Mouse (Mus musculus): Measurements from ENCODE around the gene Chd9.
A peak's percentile ranks its signal among the peaks of the same experiment; 100 is the strongest.
"Not testable (repeated sequence)": the region's sequence is repeated elsewhere in the genome, so short reads cannot be mapped to it uniquely, and the experiment has no call there.

Chd9 gene

DNA sequence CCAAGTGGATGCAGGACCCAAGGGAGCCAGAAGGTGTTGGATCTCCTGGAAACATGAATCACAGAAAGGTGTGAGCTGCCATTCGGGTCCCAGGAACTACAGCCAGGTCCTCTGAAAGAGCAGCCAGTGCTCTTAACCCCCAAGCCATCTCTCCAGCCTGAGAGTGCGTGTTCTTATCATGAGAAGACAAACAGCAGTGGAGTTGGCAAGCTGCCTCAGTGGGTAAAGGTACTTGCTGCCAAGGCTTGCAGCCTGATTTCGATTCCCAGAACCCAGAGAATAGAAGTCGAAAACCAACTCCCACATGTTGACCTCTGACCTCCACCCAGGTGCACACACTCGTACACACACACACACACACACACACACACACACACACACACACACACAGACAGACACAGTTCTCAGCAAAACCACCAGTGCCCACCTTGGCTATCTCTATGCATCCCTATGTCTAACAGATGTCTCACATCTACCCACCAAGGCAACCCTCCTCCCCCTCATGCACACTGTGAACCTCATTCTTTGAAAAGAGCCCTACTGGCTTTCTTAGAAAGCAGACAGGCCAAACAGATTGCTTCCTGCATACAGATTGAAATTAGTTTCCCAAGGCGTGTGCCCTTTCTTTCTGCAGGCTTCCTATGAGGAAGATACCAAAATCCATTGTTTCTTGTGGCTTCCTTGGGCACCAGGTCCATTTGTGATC, 43.4 kb downstream of the Chd9 start:
- DNase-seq: no peak

DNA sequence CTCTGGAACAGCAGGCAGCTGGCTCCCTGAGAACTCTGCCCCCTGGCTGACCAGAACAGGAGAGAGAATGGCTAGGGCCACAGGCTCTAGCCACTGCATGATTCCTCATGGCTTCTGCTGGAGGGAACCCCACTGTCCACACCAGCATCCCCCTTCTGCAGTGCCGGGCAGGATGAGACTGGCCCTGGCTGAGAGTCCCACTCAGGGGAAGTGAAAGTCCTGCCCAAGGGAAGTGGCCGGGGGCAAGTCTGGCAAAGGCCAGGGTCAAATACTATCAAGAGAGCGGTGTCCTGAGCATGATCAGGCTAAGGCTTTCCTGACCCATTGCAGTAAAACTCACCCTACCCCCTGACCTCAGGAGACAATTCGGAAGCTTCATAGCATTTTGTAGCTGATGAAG, 44.9 kb downstream of the Chd9 start:
- no peak for DNase-seq

DNA sequence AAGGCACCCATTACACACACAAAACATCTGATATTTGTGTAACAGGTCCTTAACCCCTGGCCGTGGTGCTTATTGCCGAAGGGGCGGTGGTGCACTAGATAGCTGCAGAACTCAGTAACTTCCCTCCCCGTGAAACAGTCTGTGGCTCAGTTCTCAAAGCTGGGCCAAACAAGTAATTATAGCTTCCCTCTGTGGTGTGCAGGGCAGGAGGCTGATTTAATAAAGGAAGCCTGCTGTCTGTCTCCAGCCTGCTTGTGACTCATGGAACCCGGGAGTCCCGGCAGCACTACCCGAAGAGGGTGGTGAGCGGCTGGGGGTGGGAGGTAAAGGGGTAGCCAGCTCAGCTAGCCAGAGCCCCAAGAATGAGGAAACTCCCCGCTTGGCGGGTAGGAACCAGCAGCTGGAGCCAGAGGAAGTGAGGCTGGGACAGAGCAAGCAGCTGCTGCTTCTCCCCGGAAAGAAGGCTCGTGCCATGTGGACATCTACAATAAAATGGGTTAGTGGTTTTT, 48.1 kb downstream of the Chd9 start:
- DNase-seq: peak; percentile 38

DNA sequence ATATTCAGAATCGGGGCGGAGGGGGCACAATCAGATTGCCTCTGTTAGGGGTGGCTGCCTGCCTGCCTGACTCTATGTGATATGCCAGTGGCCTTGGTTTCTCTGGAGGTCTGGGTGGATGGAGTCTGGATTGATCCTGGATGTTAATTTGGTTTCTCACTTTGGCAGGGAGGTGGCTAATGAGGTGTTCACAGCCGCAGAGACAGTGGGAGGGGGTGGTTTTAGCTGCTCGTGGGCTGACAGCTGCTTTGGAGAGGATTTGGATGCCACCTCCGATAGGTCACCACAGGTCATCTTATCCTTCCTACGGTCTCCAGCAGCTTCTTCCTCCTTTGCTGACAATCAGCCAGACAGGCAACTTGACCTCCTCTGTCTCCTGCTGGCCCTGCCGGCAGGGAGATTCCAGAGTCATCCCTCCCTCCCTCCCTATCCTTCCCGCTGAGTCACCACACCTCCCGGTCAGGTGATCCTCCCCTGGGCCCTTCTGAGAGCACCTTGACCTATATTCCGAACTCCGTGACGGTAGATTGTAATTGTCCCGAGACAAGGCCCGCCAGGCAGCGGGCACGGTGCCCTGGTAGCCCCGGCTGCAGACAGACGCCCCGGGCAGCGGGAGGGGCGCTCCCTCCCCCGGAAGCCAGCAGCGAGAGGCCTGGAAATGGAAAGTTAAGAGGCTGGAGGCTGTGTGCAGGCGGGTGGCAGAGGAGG, 48.7 kb downstream of the Chd9 start:
- DNase-seq: peak; percentile 74

DNA sequence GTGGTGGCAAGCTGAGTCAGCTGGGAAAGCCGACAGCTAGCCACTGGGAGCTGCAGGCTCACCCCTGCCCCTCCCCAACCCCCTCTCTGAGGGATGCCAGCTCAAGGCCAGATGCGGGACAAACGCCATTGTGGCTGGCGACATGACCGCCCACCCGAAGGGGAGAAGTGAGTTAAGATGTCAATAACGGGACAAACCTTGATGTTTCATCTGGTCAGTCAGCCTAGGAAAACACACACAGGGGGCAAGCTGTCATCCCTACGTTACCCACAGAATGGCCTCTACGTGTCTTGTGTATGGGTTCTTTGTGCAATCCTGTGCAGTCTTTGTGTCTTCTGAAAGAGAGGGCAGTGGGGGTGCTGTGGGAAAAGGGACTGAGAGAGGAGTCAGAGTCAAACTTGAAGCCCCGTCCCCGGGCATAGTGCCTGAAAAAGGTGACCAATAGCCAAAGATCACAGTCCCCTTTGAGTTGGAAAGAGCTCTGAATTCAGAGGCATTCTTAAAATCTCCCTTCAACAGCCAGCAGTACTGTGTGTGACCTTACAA, 49.4 kb downstream of the Chd9 start:
- peak; percentile 30 for DNase-seq

DNA sequence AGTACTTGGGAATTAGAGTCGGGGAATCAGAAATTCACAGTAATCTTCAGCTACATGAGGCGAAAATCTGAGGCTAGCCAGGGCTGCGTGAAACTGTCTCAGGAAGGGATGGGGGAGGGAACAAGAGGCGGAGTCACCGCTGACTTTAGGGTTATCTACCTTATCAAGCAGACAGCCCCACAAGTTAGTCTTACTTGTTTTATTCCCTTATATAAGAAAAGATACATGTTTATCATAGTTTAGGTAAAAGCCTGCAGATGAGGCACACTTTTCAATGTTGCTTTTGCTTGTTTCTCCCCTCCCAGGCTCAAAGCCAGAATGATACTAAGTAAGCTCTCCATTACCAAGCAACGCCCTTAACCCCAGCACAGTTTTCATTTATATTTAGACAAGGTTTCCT, 50.4 kb downstream of the Chd9 start:
- peak; percentile 28 for DNase-seq

DNA sequence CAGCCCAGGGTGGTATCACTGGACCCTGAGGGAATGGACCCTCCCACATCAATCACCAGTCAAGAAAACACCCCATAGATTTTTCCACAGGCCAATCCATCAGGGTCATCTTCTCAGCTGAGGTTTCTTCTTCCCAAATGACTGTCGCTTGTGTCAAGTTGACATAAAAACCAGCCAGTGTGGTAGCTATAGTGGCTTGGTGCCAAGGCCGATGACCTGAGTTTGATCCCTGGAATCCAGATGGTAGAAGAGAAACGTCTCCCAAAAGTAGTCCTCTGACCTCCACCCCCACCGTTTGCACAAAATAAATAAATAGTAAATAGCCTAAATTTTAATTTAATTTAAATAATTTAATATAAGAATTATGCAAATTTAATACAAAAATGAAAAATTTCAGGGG, 51.9 kb downstream of the Chd9 start:
- no peak for DNase-seq

DNA sequence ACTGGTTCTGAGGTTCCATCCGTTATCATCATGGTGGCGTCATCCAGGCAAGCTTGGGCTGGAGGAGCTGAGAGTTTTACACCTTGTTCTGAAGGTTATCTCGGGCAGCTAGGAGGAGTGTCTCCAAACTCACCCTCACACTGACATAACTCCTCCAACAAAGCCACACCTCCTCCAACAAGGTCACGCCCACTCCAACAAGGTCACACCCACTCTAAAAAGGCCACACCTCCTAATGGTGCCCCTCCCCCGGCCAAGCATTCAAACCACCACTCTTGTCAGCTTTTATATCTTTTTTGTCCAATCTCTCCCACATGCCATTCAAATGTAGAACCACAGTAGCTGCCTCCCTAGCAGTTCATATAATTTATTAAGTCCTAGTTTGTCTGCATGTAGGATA, 53.0 kb downstream of the Chd9 start:
- no peak for DNase-seq

DNA sequence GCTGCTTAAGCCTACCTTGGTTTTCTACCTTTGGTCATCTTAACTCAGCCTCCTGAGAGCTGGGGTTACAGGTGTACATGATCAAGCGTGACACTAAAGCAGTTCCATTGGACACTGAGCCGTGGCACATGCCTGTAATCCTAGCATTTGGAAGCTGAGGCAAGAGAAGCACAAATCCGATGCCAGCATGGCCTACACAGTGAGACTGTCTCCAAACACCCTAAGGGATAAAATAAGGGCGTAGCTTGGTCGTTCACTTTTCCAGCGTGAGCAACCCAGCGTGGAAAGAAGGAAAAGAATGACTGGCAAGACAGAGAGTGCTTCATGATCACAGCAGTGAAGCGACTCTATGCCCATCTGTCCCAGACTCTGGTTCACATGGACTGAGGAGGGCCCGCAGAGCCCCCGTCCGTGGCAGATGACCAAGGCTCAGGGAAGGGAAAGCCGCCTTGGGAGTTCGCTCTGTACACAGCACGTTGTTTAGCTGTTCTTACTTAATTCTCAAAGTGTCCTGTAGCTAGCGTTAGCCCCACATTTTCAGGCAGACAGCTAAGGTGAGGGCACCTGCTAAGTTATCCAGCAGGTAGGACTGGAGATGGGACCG, 54.0 kb downstream of the Chd9 start:
- no peak for DNase-seq

DNA sequence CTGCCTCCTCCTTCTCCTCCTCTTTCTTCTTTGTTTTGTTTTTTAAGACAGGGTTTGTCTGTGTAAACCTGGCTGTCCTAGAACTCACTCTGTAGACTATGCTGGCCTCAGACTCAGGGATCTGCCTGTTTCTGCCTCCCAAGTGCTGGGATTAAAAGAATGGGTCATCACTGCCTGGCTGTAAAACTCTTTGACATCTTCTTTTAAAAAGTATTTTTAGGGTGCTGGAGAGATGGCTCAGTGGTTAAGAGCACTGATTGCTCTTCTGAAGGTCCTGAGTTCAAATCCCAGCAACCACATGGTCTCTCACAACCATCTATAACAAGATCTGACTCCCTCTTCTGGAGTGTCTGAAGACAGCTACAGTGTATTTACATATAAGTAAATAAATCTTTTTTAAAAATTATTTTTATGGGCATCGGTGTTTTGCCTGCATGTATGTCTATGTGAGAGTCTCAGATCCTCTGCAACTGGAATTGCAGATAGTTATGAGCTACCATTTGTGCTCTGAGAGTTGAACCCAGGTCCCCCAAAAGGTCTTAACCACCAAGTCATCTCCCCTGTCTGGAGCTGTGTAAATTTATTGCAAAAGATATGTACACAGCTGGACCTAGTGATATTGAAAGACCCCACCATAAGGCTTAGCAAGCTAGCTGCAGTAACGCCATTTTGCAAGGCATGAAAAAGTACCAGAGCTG, 57.7 kb downstream of the Chd9 start:
- no peak for DNase-seq

DNA sequence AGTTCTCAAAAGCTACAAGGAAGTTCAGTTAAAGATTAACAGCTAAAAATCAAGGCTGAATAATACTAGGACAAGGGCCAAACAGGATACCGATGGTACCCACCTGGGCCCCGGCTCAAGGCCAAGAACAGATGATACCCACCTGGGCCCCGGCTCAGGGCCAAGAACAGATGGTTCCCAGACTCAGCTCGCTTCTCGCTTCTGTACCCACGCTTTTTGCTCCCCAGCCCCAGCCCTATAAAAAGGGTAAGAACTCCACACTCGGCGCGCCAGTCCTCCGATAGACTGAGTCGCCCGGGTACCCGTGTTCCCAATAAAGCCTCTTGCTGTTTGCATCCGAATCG, 58.2 kb downstream of the Chd9 start:
- DNase-seq: not testable (repeated sequence)

DNA sequence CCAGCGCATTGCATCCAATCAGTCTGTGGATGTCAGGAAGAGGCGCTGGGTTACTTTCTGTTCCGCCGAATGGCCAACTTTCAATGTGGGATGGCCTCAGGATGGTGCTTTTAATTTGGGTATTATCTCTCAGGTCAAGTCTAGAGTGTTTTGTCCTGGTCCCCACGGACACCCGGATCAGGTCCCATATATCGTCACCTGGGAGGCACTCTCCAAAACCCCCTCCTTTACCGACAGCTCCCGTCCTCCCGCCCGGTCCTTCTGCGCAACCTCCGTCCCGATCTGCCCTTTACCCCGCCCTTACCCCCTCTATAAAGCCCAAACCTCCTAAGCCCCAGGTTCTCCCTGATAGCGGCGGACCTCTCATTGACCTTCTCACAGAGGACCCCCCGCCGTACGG, 59.2 kb downstream of the Chd9 start:
- not testable (repeated sequence) for DNase-seq

DNA sequence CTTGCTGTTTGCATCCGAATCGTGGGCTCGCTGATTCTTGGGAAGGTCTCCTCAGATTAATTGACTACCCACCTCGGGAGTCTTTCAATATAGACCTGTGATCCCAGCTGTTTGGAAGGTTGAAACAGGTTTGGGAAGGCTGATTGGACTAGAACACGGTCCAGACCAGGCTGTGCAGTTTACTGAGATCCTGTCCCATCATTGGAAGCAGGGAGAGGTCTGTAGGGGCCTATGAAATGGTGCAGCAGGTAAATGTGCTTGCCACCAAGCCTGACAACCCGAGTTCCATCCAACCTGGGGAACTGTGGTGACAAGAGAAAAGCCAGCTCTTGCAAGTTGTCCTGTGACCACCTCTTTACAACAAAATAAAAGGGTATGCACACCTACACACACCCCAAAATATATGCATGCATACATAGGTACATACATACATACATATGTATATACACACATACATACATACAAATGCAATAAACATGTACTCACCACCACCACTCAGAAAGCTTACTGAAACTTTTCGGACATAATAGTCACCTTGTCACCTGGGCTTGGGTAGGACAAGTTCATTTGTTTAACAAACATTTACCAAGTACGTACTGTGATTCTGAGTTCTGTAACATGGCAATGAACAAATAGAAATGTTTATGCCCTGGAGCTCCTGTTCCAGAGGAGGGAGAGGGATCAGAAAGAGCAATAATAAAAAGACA, 63.9 kb downstream of the Chd9 start:
- no peak for DNase-seq

DNA sequence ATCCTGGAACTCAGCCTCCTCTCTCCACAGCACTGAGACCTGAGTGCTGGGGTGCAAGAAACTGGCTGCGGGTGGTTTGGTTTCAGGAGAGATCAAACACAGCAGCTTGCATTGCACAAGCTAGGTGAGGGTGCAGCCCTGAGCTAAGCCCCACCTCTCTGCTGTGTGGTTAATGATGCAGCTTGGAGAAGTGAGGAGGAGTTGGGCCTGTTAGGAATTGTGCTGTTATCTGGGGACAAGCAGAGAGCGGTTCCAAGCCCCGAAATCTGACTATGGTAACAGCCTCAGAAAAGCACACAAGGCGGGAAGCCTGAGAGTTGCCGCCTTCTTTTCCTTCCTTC, 64.4 kb downstream of the Chd9 start:
- no peak for DNase-seq

DNA sequence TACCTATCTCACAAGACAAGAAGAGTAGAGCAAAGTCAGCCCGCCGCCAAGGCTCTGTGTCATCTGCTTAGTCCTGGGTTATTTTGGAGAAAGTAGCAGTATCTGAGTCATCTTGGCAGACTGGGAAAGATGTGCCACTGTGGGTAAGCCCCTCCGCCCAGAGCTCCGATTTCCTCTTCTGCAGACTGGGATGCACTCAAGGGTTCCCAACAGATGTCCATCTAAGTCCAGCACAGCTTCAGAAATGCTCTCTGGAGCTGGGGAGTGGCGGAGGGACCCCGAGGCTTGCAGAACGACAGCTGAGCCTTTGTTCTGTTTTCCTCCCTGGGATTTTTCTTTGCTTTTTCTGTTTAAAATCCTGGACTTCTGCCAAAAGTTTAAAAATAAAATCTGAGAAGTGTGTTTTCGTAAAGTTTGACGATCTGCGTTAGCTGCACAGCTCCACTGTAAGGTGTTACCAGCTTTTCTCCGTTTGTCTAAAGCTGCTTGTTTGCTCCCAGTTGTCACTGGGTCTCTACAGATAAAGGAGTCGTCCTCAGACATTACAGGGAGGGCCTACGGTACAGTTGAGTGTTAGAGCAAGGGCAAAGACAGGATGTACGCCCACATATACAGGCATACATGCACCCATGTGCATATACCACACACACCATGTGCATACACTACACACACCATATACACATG, 66.2 kb downstream of the Chd9 start:
- no peak for DNase-seq

DNA sequence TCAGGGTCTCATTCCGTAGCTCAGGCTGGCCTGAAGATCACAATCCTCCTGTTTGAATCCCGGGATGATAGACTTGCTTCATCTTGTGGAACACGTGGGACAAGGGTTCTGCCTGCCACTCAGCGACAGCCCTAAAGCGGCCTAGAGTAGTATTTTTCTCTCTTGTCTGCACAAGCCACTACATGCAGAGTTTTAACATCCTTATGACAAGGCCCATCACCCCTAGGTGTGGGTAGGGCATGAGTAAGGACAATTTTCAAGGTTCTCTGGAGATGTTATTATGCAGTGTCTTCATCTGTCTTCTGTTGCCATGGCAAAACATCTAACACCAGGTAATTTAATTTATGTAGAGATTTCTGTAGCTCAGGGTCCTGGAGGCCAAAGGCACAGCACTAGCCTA, 69.2 kb downstream of the Chd9 start:
- DNase-seq: no peak

DNA sequence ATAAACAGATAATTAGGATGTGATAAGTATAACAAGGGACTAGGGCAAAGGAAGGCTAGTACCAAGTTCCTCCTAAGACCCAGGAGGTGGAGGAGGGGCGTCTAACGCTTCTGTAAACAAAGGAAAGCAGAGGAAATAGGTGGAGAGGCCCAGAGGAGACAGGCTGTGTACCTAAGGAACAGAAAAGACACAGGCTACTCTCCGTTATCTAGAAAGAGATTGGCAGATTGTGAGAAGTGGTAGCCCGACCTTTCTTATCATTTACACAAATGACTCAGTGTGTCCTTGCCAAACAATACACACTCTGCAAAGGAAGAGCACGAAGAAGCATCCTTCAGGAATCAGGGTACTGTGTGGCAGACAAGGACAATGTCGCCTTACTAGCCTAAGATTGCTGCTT, 70.4 kb downstream of the Chd9 start:
- DNase-seq: no peak

DNA sequence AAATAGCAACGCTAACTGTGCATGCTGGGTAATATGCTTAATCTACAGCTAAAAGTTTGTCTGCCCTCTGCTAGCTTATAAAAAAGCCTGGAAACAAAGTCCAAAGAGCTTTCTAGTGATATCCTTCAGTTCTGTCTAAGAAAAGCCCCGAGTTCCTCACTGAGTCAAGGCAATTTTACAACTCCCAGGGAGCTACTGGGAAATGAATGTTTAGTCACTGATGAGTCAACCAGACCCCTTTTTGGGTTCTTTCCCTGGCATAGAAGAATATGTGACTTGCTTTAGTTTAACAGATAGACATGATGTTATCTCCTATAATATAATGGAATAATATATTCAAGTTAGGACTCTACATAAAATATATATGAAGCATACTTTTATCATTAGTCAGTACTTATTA, 73.8 kb downstream of the Chd9 start:
- DNase-seq: no peak

DNA sequence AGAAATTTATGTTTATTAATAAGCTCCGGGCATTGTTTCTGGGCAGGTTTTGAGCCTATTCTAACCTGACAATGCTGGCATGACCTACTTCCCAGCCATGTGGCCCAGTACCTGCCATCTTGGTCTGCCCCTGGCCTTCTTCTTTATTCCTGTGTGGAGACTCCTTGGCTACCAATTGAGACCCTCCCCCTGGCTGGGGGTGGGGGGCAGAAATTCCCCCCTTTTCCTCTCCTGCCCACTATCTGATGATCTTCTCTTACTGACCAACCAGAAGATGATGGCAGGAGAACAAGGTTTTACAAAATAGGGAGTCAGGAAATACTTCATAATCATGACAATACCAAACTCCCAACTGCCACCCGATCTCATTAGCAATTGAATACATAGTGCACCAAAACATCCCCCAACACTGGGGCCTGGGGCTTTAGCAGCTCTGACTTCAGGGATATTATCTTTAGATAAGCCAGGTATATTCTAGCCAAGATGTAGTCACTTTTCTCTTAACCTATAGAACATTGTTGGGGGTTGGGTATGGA, 76.1 kb downstream of the Chd9 start:
- DNase-seq: no peak

DNA sequence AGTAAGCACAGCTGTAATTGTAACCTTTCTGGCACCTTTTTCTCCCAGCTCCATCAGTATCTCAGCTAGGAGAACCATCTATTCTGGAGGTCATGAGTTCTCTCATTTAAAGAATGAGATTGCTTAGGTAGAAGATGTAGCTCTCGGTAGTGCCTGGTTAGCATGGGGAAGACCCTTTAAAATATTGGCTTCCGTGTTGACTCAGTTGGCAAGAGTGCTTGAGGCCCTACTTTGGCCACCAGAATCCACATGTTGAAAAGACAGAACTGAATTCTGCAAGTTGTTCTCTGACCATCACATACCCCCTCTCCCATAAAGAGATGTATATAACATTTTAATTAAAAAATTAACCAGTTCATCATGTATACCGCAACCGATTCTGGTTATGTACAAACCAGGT, 78.8 kb downstream of the Chd9 start:
- no peak for DNase-seq

DNA sequence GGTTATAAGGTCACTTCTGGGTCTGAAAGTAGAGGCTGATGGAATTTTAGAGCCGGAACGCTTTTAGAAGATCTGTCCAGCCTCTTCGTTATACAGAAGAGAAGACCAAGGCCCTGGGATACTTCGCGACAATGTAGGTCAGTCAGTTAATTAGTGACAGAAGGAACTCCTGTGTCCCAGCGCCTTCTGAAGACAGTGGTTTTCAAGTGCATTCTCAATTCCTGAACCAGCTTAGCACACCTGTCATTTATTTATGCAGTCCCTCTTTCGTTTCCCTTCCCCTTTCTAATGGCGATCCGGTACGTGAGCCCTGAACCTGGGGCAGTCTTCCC, 79.3 kb downstream of the Chd9 start:
- no peak for DNase-seq

Measured in thymus, postnatal 4 days (tissue).